Mouse (Mus musculus) liver, adult 2 months (tissue): ENCODE measurements at regions not wholly inside any gene's neighbourhood (a gene's known extent, or its start where the extent isn't known, plus 50 kb on each side); places are given as distances from the start of the nearest gene placed in this dataset.

Source experiments
- CTCF ChIP-seq: fragments of 200-500 bp; IDR thresholded peaks from 2 replicates; pipeline ENCODE4 v1.5.1; 2011; ENCODE audit warnings: low read depth, low read length, control low read depth
- POLR2A ChIP-seq: fragments of 200-500 bp; IDR thresholded peaks from 2 replicates; pipeline ENCODE4 v1.6.1; 2011; ENCODE audit warnings: low read length, control low read depth; ENCODE audit not compliant: insufficient read depth; ENCODE audit errors: extremely low read depth

DNA sequence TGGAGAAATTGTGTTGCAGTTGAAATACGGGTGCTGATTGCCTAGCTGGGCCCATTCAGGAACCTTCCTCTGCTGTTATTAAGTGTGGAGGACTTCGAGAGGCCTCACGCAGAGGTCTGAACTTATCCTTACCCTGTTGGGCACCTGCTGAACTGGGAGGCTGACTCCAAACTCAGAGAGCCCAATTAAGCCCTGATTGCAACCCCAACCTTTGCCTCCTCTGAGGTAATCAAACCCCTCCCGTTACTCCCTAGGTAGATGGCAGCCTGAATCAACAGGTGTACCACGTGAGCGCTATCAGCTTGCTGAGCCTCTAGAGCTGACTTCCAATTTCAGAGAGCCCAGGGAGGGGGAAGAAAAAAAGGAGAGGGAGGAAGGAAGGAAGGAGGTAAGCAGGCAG is 79.9 kb upstream of the Dscam start:
- TF ChIP-seq CTCF (no peak), POLR2A (no peak)
